Mouse (Mus musculus) neural tube, embryonic 14.5 days (tissue): ENCODE results near the gene Zfp120. TPM values are rescaled to one million over a fixed set of nuclear protein-coding genes. Genes with fewer than 3 reads are reported as not detected.
"Not testable (repeated sequence)": the region's sequence is repeated elsewhere in the genome, so short reads cannot be mapped to it uniquely, and the experiment has no call there.

Experiments
- ATAC-seq: fragments of 200-750 bp; cut with Nextera tagmentation; 2 replicates; pipeline ENCODE4 v1.8.0; 2017; ENCODE audit warnings: low read depth, mild to moderate bottlenecking, moderate TSS enrichment, moderate library complexity
- H3K27ac ChIP-seq: fragments of 300-500 bp; sonication (generic); 2 replicates; pipeline ENCODE4 v1.5.1; 2014; ENCODE audit warnings: low read depth, mild to moderate bottlenecking, control low read depth, low read length, moderate library complexity, mixed read lengths
- H3K27me3 ChIP-seq: fragments of 300-500 bp; sonication (generic); 2 replicates; pipeline ENCODE4 v1.6.1; 2014; ENCODE audit warnings: low read length; ENCODE audit not compliant: control insufficient read depth, insufficient read depth
- H3K36me3 ChIP-seq: fragments of 300-500 bp; sonication (generic); 2 replicates; pipeline ENCODE4 v1.6.1; 2014; ENCODE audit warnings: low read length, mixed read lengths; ENCODE audit not compliant: control insufficient read depth, insufficient read depth
- H3K4me1 ChIP-seq: fragments of 300-500 bp; sonication (generic); 2 replicates; pipeline ENCODE4 v1.6.1; 2014; ENCODE audit warnings: low read length; ENCODE audit not compliant: control insufficient read depth, insufficient read depth
- H3K4me2 ChIP-seq: fragments of 300-500 bp; sonication (generic); 2 replicates; pipeline ENCODE4 v1.6.1; 2014; ENCODE audit warnings: mild to moderate bottlenecking, low read depth, low read length, control low read depth
- H3K4me3 ChIP-seq: fragments of 300-500 bp; sonication (generic); 2 replicates; pipeline ENCODE4 v1.5.1; 2014; ENCODE audit warnings: low read depth, low read length, control low read depth, mixed read lengths
- H3K9ac ChIP-seq: fragments of 300-500 bp; sonication (generic); replicated peaks from 2 replicates; pipeline ENCODE4 v1.6.1; 2014; ENCODE audit warnings: low read depth, mild to moderate bottlenecking, control low read depth, low read length, mixed read lengths
- H3K9me3 ChIP-seq: fragments of 300-500 bp; sonication (generic); 2 replicates; pipeline ENCODE4 v1.6.1; 2016; ENCODE audit warnings: low read length; ENCODE audit not compliant: control insufficient read depth
- WGBS: fragments of 180-500 bp; shearing (Covaris S2); extraction: QIAGEN DNeasy Blood & Tissue Kit; methylation state at CpG from one replicate; pipeline ENCODE4 v1.1.7; 2014; 5-methylcytosine and 5-hydroxymethylcytosine counted together
- polyA plus RNA-seq: library from polyadenylated mRNA; unstranded; fragments of >200 nt; fragmentation: Nextera tagmentation; extraction: Ambion mirVana; gene quantifications from 2 replicates; pipeline ENCODE4 v1.2.1, GENCODE M21; 2014

Gene Zfp120
- polyA plus RNA-seq = 12.8 and 14.2 TPM in 2 replicates

DNA sequence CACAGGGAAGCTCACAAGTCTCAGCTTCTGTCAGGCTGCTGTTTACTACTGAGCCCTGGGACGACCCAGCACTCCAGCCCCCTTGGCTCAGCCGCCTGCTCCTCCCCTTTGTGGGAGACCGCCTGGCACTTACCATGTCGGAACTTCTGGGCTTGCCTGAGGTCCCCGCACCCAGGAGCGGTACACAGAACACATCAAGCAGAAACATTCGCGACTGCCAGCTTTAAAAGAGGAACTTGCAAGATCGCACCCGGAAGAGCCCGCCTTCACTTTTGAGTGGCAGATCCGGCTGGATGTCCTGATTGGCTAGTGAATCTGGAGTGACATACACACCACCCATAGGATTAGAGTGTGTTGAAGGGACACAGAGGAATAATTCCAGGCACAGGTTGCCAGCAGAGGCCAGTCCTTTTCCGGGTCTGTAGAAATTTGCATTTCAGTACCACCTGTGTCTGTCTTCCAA is at the start of gene Zfp120:
TSS of gene Zfp120 (minus strand) at position 274 of the 463 bp plus-strand sequence.
- Histone ChIP-seq H3K9me3 (no peaks in the 10 kb centered on the region), H3K4me2 (peak within 1 kb of the TSS; percentile 46), H3K27ac (peak within 1 kb of the TSS; percentile 44; the same call in 1 of the 2 replicates), H3K4me3 (peak within 1 kb of the TSS; percentile 61), H3K36me3 (0 out of 2 replicates have a peak, but pooled peaks cover 5% of the 10 kb centered on the region), H3K27me3 (no peaks in the 10 kb centered on the region), H3K9ac (peak within 1 kb of the TSS; percentile 71), H3K4me1 (peaks cover 4% of the 10 kb centered on the region; the same call in 1 of the 2 replicates)
- WGBS = under 1% methylated on average over 13 of the region's 13 CpGs
- ATAC-seq = peak; percentile 100

DNA sequence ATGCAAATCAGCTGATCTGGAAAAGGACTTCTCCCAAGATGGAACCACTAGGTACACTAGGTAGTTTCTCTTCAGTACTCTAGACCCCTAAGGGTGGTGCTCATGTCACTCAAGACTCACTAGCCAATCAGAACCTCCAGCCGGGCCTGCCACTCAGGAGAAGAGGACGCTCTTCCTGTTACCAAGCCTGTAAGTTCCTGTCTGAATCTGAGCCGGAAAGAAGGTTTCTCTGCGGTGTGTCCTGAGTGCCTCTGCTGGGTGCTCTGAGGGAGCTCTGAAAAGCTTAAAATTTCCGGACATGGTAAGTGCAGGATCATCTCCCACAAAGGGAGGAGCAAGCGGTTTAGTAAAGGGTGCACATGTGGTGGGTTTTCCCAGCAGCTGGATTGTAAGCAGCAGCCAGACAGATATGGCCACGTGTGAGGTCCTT is 45.1 kb upstream of the Zfp120 start, which contains the start of gene Gm14139:
TSS of gene Gm14139 (plus strand) at position 186 of the 430 bp plus-strand sequence.
- not testable (repeated sequence) for H3K4me3 ChIP-seq, H3K9ac ChIP-seq, H3K36me3 ChIP-seq, H3K4me2 ChIP-seq, ATAC-seq, H3K4me1 ChIP-seq, H3K9me3 ChIP-seq, H3K27me3 ChIP-seq, H3K27ac ChIP-seq
- 81% methylated on average over 7 of the region's 7 CpGs for WGBS

DNA sequence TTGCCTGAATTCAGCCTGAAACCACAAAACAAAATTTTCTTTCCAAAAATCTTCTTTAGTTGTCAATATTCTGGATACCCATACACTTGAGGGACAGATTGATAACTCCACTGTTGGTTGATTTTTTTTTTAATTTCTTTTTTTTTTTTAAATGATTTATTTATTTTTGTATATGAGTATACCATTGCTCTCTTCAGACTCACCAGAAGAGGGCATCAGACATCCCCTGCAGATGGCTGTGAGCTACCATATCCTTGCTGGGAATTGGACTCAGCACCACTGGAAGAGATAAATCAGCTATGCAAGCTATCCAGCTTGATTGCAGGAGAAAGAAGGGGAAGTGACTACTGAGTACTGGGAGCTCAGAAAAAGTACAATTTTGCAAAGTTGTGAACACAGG is 44.5 kb upstream of the Zfp120 start:
- not testable (repeated sequence) for H3K9me3 ChIP-seq, H3K9ac ChIP-seq, H3K36me3 ChIP-seq, H3K27me3 ChIP-seq, H3K4me1 ChIP-seq, H3K4me2 ChIP-seq, ATAC-seq, H3K4me3 ChIP-seq, H3K27ac ChIP-seq

DNA sequence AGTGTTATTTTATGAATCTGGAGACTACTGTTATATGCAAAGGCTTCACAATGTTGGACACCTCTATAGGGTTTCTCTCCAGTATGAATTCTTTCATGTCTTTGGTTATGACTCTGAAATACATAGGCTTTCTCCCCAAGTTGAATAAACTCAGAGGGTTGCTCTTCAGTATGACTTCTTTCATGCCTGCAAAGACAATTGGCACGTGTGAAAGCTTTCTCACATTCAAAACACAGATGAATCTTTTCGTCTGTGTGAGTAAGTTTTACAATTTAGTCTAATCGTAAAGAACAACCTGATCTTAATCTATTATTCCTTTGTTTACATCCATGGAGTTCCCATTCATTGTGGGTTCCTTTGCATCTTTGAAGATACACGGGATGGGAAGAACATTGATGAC is 43.1 kb upstream of the Zfp120 start, which contains the start of gene Gm10770:
TSS of gene Gm10770 (minus strand) at position 101 of the 400 bp plus-strand sequence.
- 84% methylated on average over 4 of the region's 4 CpGs for WGBS
- H3K27me3 ChIP-seq, H3K4me2 ChIP-seq, H3K27ac ChIP-seq, H3K4me3 ChIP-seq, H3K9me3 ChIP-seq, H3K36me3 ChIP-seq, H3K4me1 ChIP-seq, H3K9ac ChIP-seq, ATAC-seq: not testable (repeated sequence)

DNA sequence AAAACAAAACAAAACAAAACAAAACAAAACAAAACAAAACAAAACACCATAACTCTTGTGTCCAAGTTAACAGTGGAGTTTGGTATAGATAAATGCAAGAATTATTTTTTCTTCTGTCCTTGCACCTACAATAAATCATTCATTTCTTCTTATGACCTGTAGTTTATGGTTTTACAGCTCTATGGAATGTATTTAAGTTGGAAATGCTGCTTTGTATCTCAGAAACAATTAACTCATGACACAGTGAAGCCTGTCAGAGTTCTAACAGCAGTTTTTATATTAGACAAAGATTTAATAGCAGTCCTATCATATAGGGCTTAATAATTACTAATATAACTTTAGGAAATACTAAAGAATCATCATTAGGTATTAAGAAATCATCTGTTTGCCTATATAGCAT is 37.3 kb upstream of the Zfp120 start:
- Histone ChIP-seq H3K9me3 (no peaks in the 10 kb centered on the region), H3K36me3 (no peaks in the 10 kb centered on the region), H3K4me2 (no peak overlapping the region), H3K4me3 (no peak overlapping the region), H3K9ac (no peak overlapping the region), H3K27me3 (no peaks in the 10 kb centered on the region), H3K27ac (no peak overlapping the region), H3K4me1 (no peaks in the 10 kb centered on the region)
- ATAC-seq = no peak

DNA sequence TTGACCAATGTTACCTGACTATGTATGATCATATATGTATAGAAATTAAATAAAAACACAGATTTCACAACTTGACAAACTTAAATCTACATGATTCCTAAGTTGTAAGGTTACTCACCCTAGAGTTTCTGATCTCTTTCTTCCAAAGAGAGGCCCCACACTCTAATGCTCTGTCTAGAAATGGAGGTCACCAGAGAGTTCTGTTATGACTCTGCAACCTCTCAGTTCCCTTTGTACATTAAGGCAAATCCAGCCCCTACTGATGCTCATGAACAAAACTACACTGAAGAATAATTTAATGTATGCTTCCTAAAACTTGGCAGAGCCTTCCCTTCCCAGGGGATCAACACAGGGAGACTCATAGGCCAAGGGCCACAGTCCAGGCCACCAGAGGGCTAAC is 30.2 kb upstream of the Zfp120 start:
- Histone ChIP-seq H3K9ac (no peak overlapping the region), H3K27ac (no peak overlapping the region), H3K9me3 (no peaks in the 10 kb centered on the region), H3K36me3 (no peaks in the 10 kb centered on the region), H3K4me3 (no peak overlapping the region), H3K4me2 (no peak overlapping the region), H3K27me3 (no peaks in the 10 kb centered on the region), H3K4me1 (no peaks in the 10 kb centered on the region)
- ATAC-seq = no peak

DNA sequence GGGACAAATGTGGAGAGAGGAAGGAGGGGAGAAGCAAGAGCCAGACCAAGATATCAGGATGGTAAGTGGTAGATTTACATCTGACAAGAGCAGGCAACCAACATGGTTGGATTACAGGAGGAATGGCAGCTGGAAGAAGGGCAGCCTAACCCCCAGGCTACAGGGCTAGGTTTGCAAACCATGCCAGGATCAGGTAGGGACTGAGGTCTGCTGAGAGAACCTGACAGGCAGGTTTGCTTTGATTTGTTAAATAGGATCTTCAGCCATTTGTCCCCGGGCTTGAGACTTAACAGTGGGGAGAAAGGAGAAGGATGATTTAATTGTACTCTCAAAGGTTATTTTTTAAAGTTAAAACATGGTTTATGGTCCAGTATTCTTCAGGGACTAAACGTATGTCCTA is 3.7 kb downstream of the Zfp120 start:
- H3K36me3 ChIP-seq = 0 out of 2 replicates have a peak, but pooled peaks cover 5% of the 10 kb centered on the region
- ATAC-seq = no peak
- no peak overlapping the region for H3K9ac ChIP-seq
- peaks cover 4% of the 10 kb centered on the region; the same call in 1 of the 2 replicates for H3K4me1 ChIP-seq
- H3K4me2 ChIP-seq = no peak overlapping the region
- 86% methylated on average over 2 of the region's 2 CpGs for WGBS
- no peak overlapping the region for H3K27ac ChIP-seq
- H3K9me3 ChIP-seq = peaks cover 3% of the 10 kb centered on the region; the same call in 1 of the 2 replicates
- no peaks in the 10 kb centered on the region for H3K27me3 ChIP-seq
- H3K4me3 ChIP-seq = no peak overlapping the region

DNA sequence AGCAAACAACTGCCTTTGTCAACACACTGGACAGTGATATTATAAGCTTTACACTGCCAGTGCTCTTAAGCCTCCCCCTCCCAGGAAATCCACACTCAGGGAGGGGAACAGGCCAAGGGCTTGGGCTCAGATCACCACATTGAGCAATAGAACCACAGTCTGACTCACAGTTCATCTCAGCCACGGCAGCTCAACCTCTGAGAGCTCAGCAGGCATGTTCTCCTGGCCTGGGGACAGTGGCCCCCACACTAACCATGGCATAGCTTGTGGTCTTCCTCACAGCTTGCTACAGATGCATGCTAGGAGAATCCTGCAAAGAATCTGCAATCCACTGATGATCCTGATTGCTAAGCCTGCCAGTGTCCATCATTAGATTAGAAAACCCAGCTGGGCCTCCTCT is 4.5 kb downstream of the Zfp120 start:
- not testable (repeated sequence) for H3K27ac ChIP-seq, H3K9ac ChIP-seq, ATAC-seq, H3K27me3 ChIP-seq, H3K36me3 ChIP-seq, H3K4me1 ChIP-seq, H3K4me3 ChIP-seq, H3K4me2 ChIP-seq, H3K9me3 ChIP-seq
- WGBS = 95% methylated on average over 1 of the region's 1 CpGs

DNA sequence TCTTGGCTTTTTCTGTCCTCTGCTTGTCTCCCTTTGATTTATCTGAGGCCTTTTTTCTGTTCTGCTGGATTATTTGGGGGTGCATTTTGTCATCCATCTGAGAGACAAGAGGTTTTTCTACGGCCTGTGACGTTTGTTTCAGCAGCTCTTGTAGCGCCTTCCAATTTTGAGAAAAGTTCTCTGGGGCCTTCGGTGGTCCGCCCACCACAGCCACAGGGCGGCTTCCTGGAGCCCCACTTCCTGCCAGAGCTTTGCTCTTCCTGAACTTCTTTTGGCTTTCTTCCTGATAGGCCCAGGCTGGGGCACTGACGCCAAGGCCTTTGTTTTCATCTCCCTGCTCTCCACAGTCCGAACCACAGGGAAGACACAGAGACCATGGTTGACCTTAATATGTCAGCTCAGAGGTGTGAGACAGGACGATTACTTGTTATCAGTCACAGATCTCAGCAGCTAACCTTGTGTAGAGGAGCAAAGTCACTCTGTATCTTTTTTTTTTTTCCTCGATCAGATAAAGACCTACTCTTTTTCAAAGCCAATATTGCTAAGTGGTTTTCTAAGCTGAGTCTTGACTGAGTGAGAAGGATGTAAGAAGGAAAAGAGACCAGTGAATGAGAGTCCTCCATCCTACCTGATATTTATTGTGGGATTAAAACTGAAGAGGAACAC is 25.1 kb downstream of the Zfp120 start:
- no peak overlapping the region for H3K4me3 ChIP-seq
- WGBS = 91% methylated on average over 10 of the region's 10 CpGs
- no peak overlapping the region for H3K27ac ChIP-seq
- H3K4me2 ChIP-seq = no peak overlapping the region
- no peak overlapping the region for H3K9ac ChIP-seq
- peaks cover 4% of the 10 kb centered on the region; the same call in 1 of the 2 replicates for H3K36me3 ChIP-seq
- no peaks in the 10 kb centered on the region for H3K4me1 ChIP-seq
- peaks cover 3% of the 10 kb centered on the region; the same call in 1 of the 2 replicates for H3K9me3 ChIP-seq
- no peaks in the 10 kb centered on the region for H3K27me3 ChIP-seq
- no peak for ATAC-seq
